Mouse (Mus musculus): Measurements from ENCODE around the gene Sele. TPM values are rescaled to one million over a fixed set of nuclear protein-coding genes. Genes with fewer than 3 reads are reported as not detected.
"Not testable (repeated sequence)": the region's sequence is repeated elsewhere in the genome, so short reads cannot be mapped to it uniquely, and the experiment has no call there.

Gene Sele
- polyA plus RNA-seq, 1 experiment from 2014 or later, result not detected

DNA sequence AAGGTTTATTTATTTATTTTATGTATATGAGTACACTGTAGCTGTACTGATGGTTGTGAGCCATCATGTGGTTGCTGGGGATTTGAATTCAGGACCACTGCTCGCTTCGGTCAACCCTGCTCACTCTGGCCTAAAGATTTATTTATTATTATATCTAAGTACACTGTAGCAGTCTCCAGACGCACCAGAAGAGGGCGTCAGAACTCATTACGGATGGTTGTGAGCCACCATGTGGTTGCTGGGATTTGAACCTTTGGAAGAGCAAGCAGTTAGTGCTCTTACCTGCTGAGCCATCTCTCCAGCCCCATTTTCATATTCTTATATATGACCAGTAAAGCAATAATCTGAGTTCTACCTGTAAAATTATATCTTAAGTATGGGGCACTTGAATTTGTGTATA is 25.9 kb upstream of the Sele start:
- 79% methylated on average over 5 of the region's 5 CpGs for WGBS
- H3K36me3 ChIP-seq (ENCODE audit: control insufficient read depth, insufficient read depth, low read length); H3K9me3 ChIP-seq (ENCODE audit: control insufficient read depth, low read length); ATAC-seq (ENCODE audit: insufficient number of reproducible peaks, low FRiP score, low TSS enrichment, low read depth); H3K27ac ChIP-seq (replicated peaks; ENCODE audit: low read depth, low read length); H3K4me2 ChIP-seq (ENCODE audit: low read depth, severe bottlenecking); H3K27me3 ChIP-seq (ENCODE audit: control insufficient read depth, insufficient read depth, low read length); H3K4me3 ChIP-seq (ENCODE audit: low read depth, low read length); H3K4me1 ChIP-seq (ENCODE audit: control insufficient read depth, insufficient read depth, low read length); H3K9ac ChIP-seq (ENCODE audit: low read length); DNase-seq (ENCODE audit: low spot score): not testable (repeated sequence)

- Histone ChIP-seq H3K9me3 (ENCODE audit: control insufficient read depth, low read length) (no peaks in the 10 kb centered on the region), H3K9ac (ENCODE audit: low read length) (no peak overlapping the region), H3K36me3 (ENCODE audit: control insufficient read depth, insufficient read depth, low read length) (no peaks in the 10 kb centered on the region), H3K4me3 (ENCODE audit: low read depth, low read length) (no peak overlapping the region), H3K4me2 (ENCODE audit: low read depth, severe bottlenecking) (no peak overlapping the region), H3K27ac (replicated peaks; ENCODE audit: low read depth, low read length) (no peak overlapping the region), H3K4me1 (ENCODE audit: control insufficient read depth, insufficient read depth, low read length) (no peaks in the 10 kb centered on the region), H3K27me3 (ENCODE audit: control insufficient read depth, insufficient read depth, low read length) (no peaks in the 10 kb centered on the region)
- ATAC-seq (ENCODE audit: insufficient number of reproducible peaks, low FRiP score, low TSS enrichment, low read depth) (no peak), DNase-seq (ENCODE audit: low spot score) (no peak)
- 92% methylated on average over 4 of the region's 4 CpGs for WGBS
These were observed 22.3 kb upstream of the Sele start for GRCm38 (mm10) chr1:164025685-164026084.

- H3K27ac ChIP-seq (replicated peaks; ENCODE audit: low read depth, low read length), result no peak overlapping the region
- H3K9me3 ChIP-seq (ENCODE audit: control insufficient read depth, low read length), result no peaks in the 10 kb centered on the region
- no peaks in the 10 kb centered on the region for H3K4me1 ChIP-seq (ENCODE audit: control insufficient read depth, insufficient read depth, low read length)
- WGBS, result 56% methylated on average over 5 of the region's 5 CpGs
- ATAC-seq (ENCODE audit: insufficient number of reproducible peaks, low FRiP score, low TSS enrichment, low read depth) (no peak), DNase-seq (ENCODE audit: low spot score) (no peak)
- no peaks in the 10 kb centered on the region for H3K27me3 ChIP-seq (ENCODE audit: control insufficient read depth, insufficient read depth, low read length)
- H3K4me2 ChIP-seq (ENCODE audit: low read depth, severe bottlenecking), result no peak overlapping the region
- H3K9ac ChIP-seq (ENCODE audit: low read length), result no peak overlapping the region
- H3K36me3 ChIP-seq (ENCODE audit: control insufficient read depth, insufficient read depth, low read length), result no peaks in the 10 kb centered on the region
- H3K4me3 ChIP-seq (ENCODE audit: low read depth, low read length), result no peak overlapping the region
These were observed 20.6 kb upstream of the Sele start for GRCm38 (mm10) chr1:164027416-164027815.

GRCm38 (mm10) chr1:164040385-164041135 is 7.5 kb upstream of the Sele start:
- Histone ChIP-seq H3K27me3 (ENCODE audit: control insufficient read depth, insufficient read depth, low read length) (no peaks in the 10 kb centered on the region), H3K9me3 (ENCODE audit: control insufficient read depth, low read length) (no peaks in the 10 kb centered on the region), H3K36me3 (ENCODE audit: control insufficient read depth, insufficient read depth, low read length) (no peaks in the 10 kb centered on the region), H3K4me3 (ENCODE audit: low read depth, low read length) (no peak overlapping the region), H3K4me2 (ENCODE audit: low read depth, severe bottlenecking) (no peak overlapping the region), H3K27ac (replicated peaks; ENCODE audit: low read depth, low read length) (no peak overlapping the region), H3K9ac (ENCODE audit: low read length) (no peak overlapping the region), H3K4me1 (ENCODE audit: control insufficient read depth, insufficient read depth, low read length) (no peaks in the 10 kb centered on the region)
- WGBS, result 86% methylated on average over 10 of the region's 10 CpGs
- no peak for DNase-seq (ENCODE audit: low spot score)
- ATAC-seq (ENCODE audit: insufficient number of reproducible peaks, low FRiP score, low TSS enrichment, low read depth), result no peak

DNA sequence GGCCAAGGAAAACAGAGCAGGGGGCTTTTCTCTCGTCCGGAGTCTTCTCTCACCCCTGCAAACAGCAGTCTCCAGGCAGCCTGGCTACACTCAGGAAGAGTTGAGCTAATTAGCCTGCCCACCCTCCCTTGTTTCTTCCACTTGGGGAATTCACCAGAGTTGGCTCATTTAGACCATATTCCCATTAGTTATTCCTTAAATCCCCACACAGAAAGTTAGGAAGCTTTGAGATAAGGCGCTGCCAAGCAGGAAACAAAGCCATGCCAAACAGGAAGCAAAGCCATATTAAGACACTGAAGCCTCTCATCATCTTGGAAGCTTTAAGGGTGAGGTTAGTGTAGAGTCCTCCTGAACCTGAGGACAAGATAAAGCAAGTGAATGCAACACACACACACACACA is 4.5 kb upstream of the Sele start:
- no peaks in the 10 kb centered on the region for H3K36me3 ChIP-seq (ENCODE audit: control insufficient read depth, insufficient read depth, low read length)
- no peaks in the 10 kb centered on the region for H3K27me3 ChIP-seq (ENCODE audit: control insufficient read depth, insufficient read depth, low read length)
- 64% methylated on average over 3 of the region's 3 CpGs for WGBS
- H3K9ac ChIP-seq (ENCODE audit: low read length), result no peak overlapping the region
- no peak for DNase-seq (ENCODE audit: low spot score)
- H3K4me3 ChIP-seq (ENCODE audit: low read depth, low read length), result no peak overlapping the region
- no peak overlapping the region for H3K4me2 ChIP-seq (ENCODE audit: low read depth, severe bottlenecking)
- H3K9me3 ChIP-seq (ENCODE audit: control insufficient read depth, low read length), result no peaks in the 10 kb centered on the region
- ATAC-seq (ENCODE audit: insufficient number of reproducible peaks, low FRiP score, low TSS enrichment, low read depth), result no peak
- no peak overlapping the region for H3K27ac ChIP-seq (replicated peaks; ENCODE audit: low read depth, low read length)
- H3K4me1 ChIP-seq (ENCODE audit: control insufficient read depth, insufficient read depth, low read length), result no peaks in the 10 kb centered on the region

DNA sequence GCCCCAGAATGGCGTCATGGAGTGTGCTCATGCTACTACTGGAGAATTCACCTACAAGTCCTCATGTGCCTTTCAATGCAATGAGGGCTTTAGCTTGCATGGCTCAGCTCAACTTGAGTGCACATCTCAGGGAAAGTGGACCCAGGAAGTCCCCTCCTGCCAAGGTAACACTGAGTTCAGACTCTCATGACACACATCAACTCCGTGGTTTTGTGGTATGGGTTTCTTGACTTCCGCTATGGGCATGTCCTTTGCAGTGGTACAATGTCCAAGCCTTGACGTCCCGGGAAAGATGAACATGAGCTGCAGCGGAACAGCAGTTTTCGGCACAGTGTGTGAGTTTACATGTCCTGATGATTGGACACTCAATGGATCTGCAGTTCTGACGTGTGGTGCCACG is 5.5 kb downstream of the Sele start:
- H3K27ac ChIP-seq (replicated peaks; ENCODE audit: low read depth, low read length), result no peak overlapping the region
- no peak for ATAC-seq (ENCODE audit: insufficient number of reproducible peaks, low FRiP score, low TSS enrichment, low read depth)
- H3K9me3 ChIP-seq (ENCODE audit: control insufficient read depth, low read length), result no peaks in the 10 kb centered on the region
- no peak overlapping the region for H3K4me2 ChIP-seq (ENCODE audit: low read depth, severe bottlenecking)
- H3K4me3 ChIP-seq (ENCODE audit: low read depth, low read length), result no peak overlapping the region
- DNase-seq (ENCODE audit: low spot score), result no peak
- H3K4me1 ChIP-seq (ENCODE audit: control insufficient read depth, insufficient read depth, low read length), result no peaks in the 10 kb centered on the region
- H3K36me3 ChIP-seq (ENCODE audit: control insufficient read depth, insufficient read depth, low read length), result no peaks in the 10 kb centered on the region
- no peaks in the 10 kb centered on the region for H3K27me3 ChIP-seq (ENCODE audit: control insufficient read depth, insufficient read depth, low read length)
- H3K9ac ChIP-seq (ENCODE audit: low read length), result no peak overlapping the region
- WGBS, result 93% methylated on average over 9 of the region's 9 CpGs

GRCm38 (mm10) chr1:164054800-164055199 is 6.8 kb downstream of the Sele start:
- 41% methylated on average over 2 of the region's 2 CpGs for WGBS
- ATAC-seq (ENCODE audit: insufficient number of reproducible peaks, low FRiP score, low TSS enrichment, low read depth), result no peak
- H3K9me3 ChIP-seq (ENCODE audit: control insufficient read depth, low read length), result no peaks in the 10 kb centered on the region
- no peaks in the 10 kb centered on the region for H3K27me3 ChIP-seq (ENCODE audit: control insufficient read depth, insufficient read depth, low read length)
- DNase-seq (ENCODE audit: low spot score), result no peak
- no peak overlapping the region for H3K4me2 ChIP-seq (ENCODE audit: low read depth, severe bottlenecking)
- no peak overlapping the region for H3K27ac ChIP-seq (replicated peaks; ENCODE audit: low read depth, low read length)
- no peaks in the 10 kb centered on the region for H3K36me3 ChIP-seq (ENCODE audit: control insufficient read depth, insufficient read depth, low read length)
- no peak overlapping the region for H3K4me3 ChIP-seq (ENCODE audit: low read depth, low read length)
- no peaks in the 10 kb centered on the region for H3K4me1 ChIP-seq (ENCODE audit: control insufficient read depth, insufficient read depth, low read length)
- H3K9ac ChIP-seq (ENCODE audit: low read length), result no peak overlapping the region

DNA sequence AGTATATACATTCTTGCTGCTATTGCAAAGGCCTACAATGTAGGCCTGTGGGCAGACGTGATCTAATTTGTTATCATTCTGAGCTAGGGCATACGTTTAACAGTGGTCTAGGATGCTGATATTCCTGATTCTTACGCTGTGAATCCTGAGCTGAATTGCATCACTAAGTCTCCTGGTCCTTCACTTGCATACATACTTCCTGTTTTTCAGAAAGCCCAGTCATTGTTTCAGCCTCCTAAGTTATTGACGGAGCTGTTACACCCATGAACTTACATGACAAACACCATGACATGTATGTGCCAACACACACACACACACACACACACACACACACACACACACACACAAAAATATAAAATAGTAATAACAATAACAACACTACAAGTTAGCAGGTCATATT is 12.0 kb downstream of the Sele start:
- H3K9me3 ChIP-seq (ENCODE audit: control insufficient read depth, low read length), result no peaks in the 10 kb centered on the region
- DNase-seq (ENCODE audit: low spot score) (no peak), ATAC-seq (ENCODE audit: insufficient number of reproducible peaks, low FRiP score, low TSS enrichment, low read depth) (no peak)
- H3K9ac ChIP-seq (ENCODE audit: low read length), result no peak overlapping the region
- H3K4me1 ChIP-seq (ENCODE audit: control insufficient read depth, insufficient read depth, low read length), result no peaks in the 10 kb centered on the region
- no peaks in the 10 kb centered on the region for H3K36me3 ChIP-seq (ENCODE audit: control insufficient read depth, insufficient read depth, low read length)
- WGBS, result 94% methylated on average over 4 of the region's 4 CpGs
- H3K27ac ChIP-seq (replicated peaks; ENCODE audit: low read depth, low read length), result no peak overlapping the region
- H3K4me3 ChIP-seq (ENCODE audit: low read depth, low read length), result no peak overlapping the region
- no peak overlapping the region for H3K4me2 ChIP-seq (ENCODE audit: low read depth, severe bottlenecking)
- no peaks in the 10 kb centered on the region for H3K27me3 ChIP-seq (ENCODE audit: control insufficient read depth, insufficient read depth, low read length)

GRCm38 (mm10) chr1:164061278-164061677 is 13.2 kb downstream of the Sele start:
- Histone ChIP-seq H3K9me3 (ENCODE audit: control insufficient read depth, low read length) (no peaks in the 10 kb centered on the region), H3K36me3 (ENCODE audit: control insufficient read depth, insufficient read depth, low read length) (no peaks in the 10 kb centered on the region), H3K4me1 (ENCODE audit: control insufficient read depth, insufficient read depth, low read length) (no peaks in the 10 kb centered on the region), H3K27me3 (ENCODE audit: control insufficient read depth, insufficient read depth, low read length) (no peaks in the 10 kb centered on the region), H3K4me2 (ENCODE audit: low read depth, severe bottlenecking) (no peak overlapping the region), H3K4me3 (ENCODE audit: low read depth, low read length) (no peak overlapping the region), H3K9ac (ENCODE audit: low read length) (no peak overlapping the region), H3K27ac (replicated peaks; ENCODE audit: low read depth, low read length) (no peak overlapping the region)
- 40% methylated on average over 4 of the region's 4 CpGs for WGBS
- ATAC-seq (ENCODE audit: insufficient number of reproducible peaks, low FRiP score, low TSS enrichment, low read depth), result no peak
- DNase-seq (ENCODE audit: low spot score), result no peak
